Mouse (Mus musculus) liver, embryonic 16.5 days (tissue): ENCODE data around the gene Gpatch8. TPM values are rescaled to one million over a fixed set of nuclear protein-coding genes. Genes with fewer than 3 reads are reported as not detected.
A peak's percentile ranks its signal among the peaks of the same experiment; 100 is the strongest.

Source experiments
- ATAC-seq: fragments of 200-750 bp; cut with Nextera tagmentation; 2 replicates; pipeline ENCODE4 v1.8.0; 2017; ENCODE audit warnings: low read depth, mild to moderate bottlenecking, moderate number of reproducible peaks, moderate library complexity
- H3K27ac ChIP-seq: fragments of 300-500 bp; sonication (generic); 2 replicates; pipeline ENCODE4 v1.5.1; 2014; ENCODE audit warnings: mild to moderate bottlenecking, low read length
- H3K27me3 ChIP-seq: fragments of 300-500 bp; sonication (generic); 2 replicates; pipeline ENCODE4 v1.6.1; 2014; ENCODE audit warnings: low read depth, low read length, mixed read lengths; ENCODE audit not compliant: control insufficient read depth, insufficient read depth
- H3K36me3 ChIP-seq: fragments of 300-500 bp; sonication (generic); 2 replicates; pipeline ENCODE4 v1.6.1; 2014; ENCODE audit warnings: mild to moderate bottlenecking; ENCODE audit not compliant: control insufficient read depth, insufficient read depth
- H3K4me1 ChIP-seq: fragments of 300-500 bp; sonication (generic); 2 replicates; pipeline ENCODE4 v1.6.1; 2014; ENCODE audit warnings: low read depth, low read length, mixed read lengths; ENCODE audit not compliant: control insufficient read depth
- H3K4me2 ChIP-seq: fragments of 300-500 bp; sonication (generic); 2 replicates; pipeline ENCODE4 v1.6.1; 2014; ENCODE audit warnings: low read depth, low read length, mixed read lengths
- H3K4me3 ChIP-seq: fragments of 300-500 bp; sonication (generic); 2 replicates; pipeline ENCODE4 v1.5.1; 2014; ENCODE audit warnings: low read depth, mild to moderate bottlenecking, low read length
- H3K9ac ChIP-seq: fragments of 300-500 bp; sonication (generic); 2 replicates; pipeline ENCODE4 v1.6.1; 2014; ENCODE audit warnings: low read depth, low read length
- H3K9me3 ChIP-seq: fragments of 300-500 bp; sonication (generic); replicated peaks from 2 replicates; pipeline ENCODE4 v1.6.1; 2016; ENCODE audit warnings: low read length; ENCODE audit not compliant: control insufficient read depth
- WGBS: fragments of 180-500 bp; shearing (Covaris S2); extraction: QIAGEN DNeasy Blood & Tissue Kit; methylation state at CpG from one replicate; pipeline ENCODE4 v1.1.7; 2014; ENCODE audit not compliant: insufficient replicate concordance; 5-methylcytosine and 5-hydroxymethylcytosine counted together
- polyA plus RNA-seq: library from polyadenylated mRNA; unstranded; fragments of >200 nt; fragmentation: Nextera tagmentation; extraction: Ambion mirVana; gene quantifications from 2 replicates; pipeline ENCODE4 v1.2.1, GENCODE M21; 2015

Gene Gpatch8
- polyA plus RNA-seq, result 17.3 and 18.6 TPM in 2 replicates

GRCm38 (mm10) chr11:102556031-102556715 is at the start of gene Gpatch8:
Gpatch8 (minus strand) TSS chr11:102556392.
- Histone ChIP-seq H3K27me3 (no peaks in the 10 kb centered on the region), H3K36me3 (no peaks in the 10 kb centered on the region), H3K9ac (peak within 1 kb of the TSS; percentile 93), H3K4me2 (peak within 1 kb of the TSS; percentile 81), H3K27ac (peak within 1 kb of the TSS; percentile 93), H3K4me1 (peaks cover 21% of the 10 kb centered on the region), H3K4me3 (peak within 1 kb of the TSS; percentile 88), H3K9me3 (no peaks in the 10 kb centered on the region)
- peak; percentile 95 for ATAC-seq
- WGBS, result under 1% methylated on average over 52 of the region's 55 CpGs

- H3K9me3 ChIP-seq, result no peaks in the 10 kb centered on the region
- under 1% methylated on average over 73 of the region's 74 CpGs for WGBS
- no peak for ATAC-seq
- H3K27ac ChIP-seq, result no peak overlapping the region
- H3K9ac ChIP-seq, result no peak overlapping the region
- H3K4me2 ChIP-seq, result peak overlapping the region; percentile 55
- peaks cover 77% of the 10 kb centered on the region for H3K27me3 ChIP-seq
- H3K4me3 ChIP-seq, result peak overlapping the region; percentile 49
- no peaks in the 10 kb centered on the region for H3K36me3 ChIP-seq
- H3K4me1 ChIP-seq, result no peaks in the 10 kb centered on the region; the same call in 1 of the 2 replicates
Observed at GRCm38 (mm10) chr11:102604777-102605552, 48.8 kb upstream of the Gpatch8 start.

- H3K9me3 ChIP-seq, result no peaks in the 10 kb centered on the region
- no peaks in the 10 kb centered on the region for H3K36me3 ChIP-seq
- H3K9ac ChIP-seq, result no peak within 1 kb of the TSS
- H3K27ac ChIP-seq, result no peak within 1 kb of the TSS
- H3K4me3 ChIP-seq, result peak within 1 kb of the TSS; percentile 49
- peak; percentile 59 for ATAC-seq
- under 1% methylated on average over 29 of the region's 31 CpGs for WGBS
- H3K4me1 ChIP-seq, result no peaks in the 10 kb centered on the region; the same call in 1 of the 2 replicates
- peaks cover 76% of the 10 kb centered on the region for H3K27me3 ChIP-seq
- peak within 1 kb of the TSS; percentile 55 for H3K4me2 ChIP-seq
Observed at GRCm38 (mm10) chr11:102604010-102604584, 47.9 kb upstream of the Gpatch8 start, which contains the start of gene Fzd2. Fzd2 (plus strand) TSS chr11:102604396.

- WGBS, result under 1% methylated on average over 10 of the region's 10 CpGs
- no peak for ATAC-seq
- H3K4me2 ChIP-seq, result peak overlapping the region; percentile 55
- peak overlapping the region; percentile 36 for H3K4me3 ChIP-seq
- no peak overlapping the region for H3K27ac ChIP-seq
- H3K27me3 ChIP-seq, result peaks cover 70% of the 10 kb centered on the region
- H3K9ac ChIP-seq, result no peak overlapping the region
- no peaks in the 10 kb centered on the region for H3K9me3 ChIP-seq
- no peaks in the 10 kb centered on the region; the same call in 1 of the 2 replicates for H3K4me1 ChIP-seq
- no peaks in the 10 kb centered on the region for H3K36me3 ChIP-seq
Observed at GRCm38 (mm10) chr11:102603496-102603850, 47.3 kb upstream of the Gpatch8 start.

GRCm38 (mm10) chr11:102602816-102603495 is 46.8 kb upstream of the Gpatch8 start:
- H3K4me1 ChIP-seq, result no peaks in the 10 kb centered on the region; the same call in 1 of the 2 replicates
- H3K27ac ChIP-seq, result no peak overlapping the region
- ATAC-seq, result no peak
- 11% methylated on average over 13 of the region's 13 CpGs for WGBS
- H3K9me3 ChIP-seq, result no peaks in the 10 kb centered on the region
- H3K27me3 ChIP-seq, result peaks cover 65% of the 10 kb centered on the region
- H3K36me3 ChIP-seq, result no peaks in the 10 kb centered on the region
- H3K4me2 ChIP-seq, result 0 out of 2 replicates have a peak overlapping the region, but pooled peaks have one; percentile 13
- no peak overlapping the region for H3K9ac ChIP-seq
- peak overlapping the region; percentile 36; the same call in 1 of the 2 replicates for H3K4me3 ChIP-seq

- H3K9ac ChIP-seq, result no peak overlapping the region
- H3K27ac ChIP-seq, result no peak overlapping the region
Observed at GRCm38 (mm10) chr11:102599912-102600311, 43.7 kb upstream of the Gpatch8 start.

GRCm38 (mm10) chr11:102595341-102595820 is 39.2 kb upstream of the Gpatch8 start:
- H3K4me3 ChIP-seq, result no peak overlapping the region
- H3K4me1 ChIP-seq, result no peaks in the 10 kb centered on the region
- H3K4me2 ChIP-seq, result no peak overlapping the region
- no peak for ATAC-seq
- H3K27me3 ChIP-seq, result peaks cover 2% of the 10 kb centered on the region
- WGBS, result 20% methylated on average over 3 of the region's 4 CpGs
- H3K36me3 ChIP-seq, result no peaks in the 10 kb centered on the region
- no peak overlapping the region for H3K27ac ChIP-seq
- H3K9me3 ChIP-seq, result no peaks in the 10 kb centered on the region
- no peak overlapping the region for H3K9ac ChIP-seq

More at GRCm38 (mm10) chr11:102599912-102600311, 43.7 kb upstream of the Gpatch8 start:
- Histone ChIP-seq H3K36me3 (no peaks in the 10 kb centered on the region), H3K4me1 (no peaks in the 10 kb centered on the region), H3K9me3 (no peaks in the 10 kb centered on the region), H3K4me2 (no peak overlapping the region), H3K27me3 (peaks cover 40% of the 10 kb centered on the region), H3K4me3 (no peak overlapping the region)
- 61% methylated on average over 3 of the region's 3 CpGs for WGBS
- ATAC-seq, result no peak

- H3K4me3 ChIP-seq, result no peak overlapping the region
- H3K27me3 ChIP-seq, result no peaks in the 10 kb centered on the region; the same call in 1 of the 2 replicates
- H3K9ac ChIP-seq, result no peak overlapping the region
- no peaks in the 10 kb centered on the region for H3K4me1 ChIP-seq
- no peaks in the 10 kb centered on the region for H3K36me3 ChIP-seq
- 65% methylated on average over 3 of the region's 3 CpGs for WGBS
- no peak for ATAC-seq
- H3K27ac ChIP-seq, result no peak overlapping the region
- H3K4me2 ChIP-seq, result no peak overlapping the region
- H3K9me3 ChIP-seq, result no peaks in the 10 kb centered on the region
Observed at GRCm38 (mm10) chr11:102587554-102587953, 31.4 kb upstream of the Gpatch8 start.
